Mouse (Mus musculus) forebrain, embryonic 10.5 days (tissue): ENCODE measurements around the gene Exosc6. TPM values are rescaled to one million over a fixed set of nuclear protein-coding genes. Genes with fewer than 3 reads are reported as not detected.

Experiments
- microRNA-seq: library from miRNA; unstranded; fragments of <30 nt; microRNA quantifications from one replicate; pipeline ENCODE4, GENCODE M21; 2017
- polyA plus RNA-seq: library from polyadenylated mRNA; unstranded; fragments of >200 nt; fragmentation: Nextera tagmentation; extraction: Ambion mirVana; gene quantifications from 2 replicates; pipeline ENCODE4 v1.2.1, GENCODE M21; 2016

The Exosc6 gene
- polyA plus RNA-seq, 1 experiment from 2014 or later, result 7.6 TPM

Small RNA genes within 50 kb of the gene (microRNA-seq; reads per million reads assigned to microRNA genes)
- gene Gm24103, result not detected
- gene Mir3473d, result 3.3 reads per million, percentile 5 among the genes with 10 or more reads in this experiment

Other genes with a start within 250 kb of the Exosc6 start
- 71.0 and 73.2 TPM in 2 replicates for gene Cog4, start 209.7 kb upstream of the Exosc6 start, polyA plus RNA-seq
- gene Sf3b3, start 209.6 kb upstream of the Exosc6 start, polyA plus RNA-seq, result 247 and 254 TPM in 2 replicates
- gene Fuk, start 153.9 kb upstream of the Exosc6 start, polyA plus RNA-seq, result 13.5 and 13.8 TPM in 2 replicates
- 24.4 and 24.5 TPM in 2 replicates for gene St3gal2, start 136.4 kb upstream of the Exosc6 start, polyA plus RNA-seq
- gene Ddx19a, start 58.5 kb upstream of the Exosc6 start, polyA plus RNA-seq, result 27.4 and 27.6 TPM in 2 replicates
- gene Ddx19b, start 24.6 kb upstream of the Exosc6 start, polyA plus RNA-seq, result 11.8 and 12.4 TPM in 2 replicates
- 87.6 and 91.2 TPM in 2 replicates for gene Aars, start 23.2 kb upstream of the Exosc6 start, polyA plus RNA-seq
- 1.6 and 2.9 TPM in 2 replicates for gene Clec18a, start 36.1 kb downstream of the Exosc6 start, polyA plus RNA-seq
- 11.9 and 12.3 TPM in 2 replicates for gene Pdpr, start 38.3 kb downstream of the Exosc6 start, polyA plus RNA-seq
- gene Glg1, start 202.9 kb downstream of the Exosc6 start, polyA plus RNA-seq, result 53.0 and 57.0 TPM in 2 replicates
- gene Rfwd3, start 243.9 kb downstream of the Exosc6 start, polyA plus RNA-seq, result 107 and 110 TPM in 2 replicates